Mouse (Mus musculus) adrenal gland, adult (tissue): ENCODE results near the gene Invs.
"Not testable (repeated sequence)": the region's sequence is repeated elsewhere in the genome, so short reads cannot be mapped to it uniquely, and the experiment has no call there.

Source experiments
- DNase-seq, 2 experiments: peaks; one replicate each; pipeline ENCODE4 v3.0.0; 2022 to 2023; ENCODE audit warnings: low spot score in 1 of 2; ENCODE audit not compliant: inconsistent age in 2 of 2

Gene Invs

GRCm38 (mm10) chr4:48327192-48327591, 47.6 kb downstream of the Invs start:
- DNase-seq = no peak

GRCm38 (mm10) chr4:48328042-48328441, 48.5 kb downstream of the Invs start:
- DNase-seq = no peak

- peak; percentile 17 to 66 for DNase-seq
Observed at GRCm38 (mm10) chr4:48332453-48333051, 53.0 kb downstream of the Invs start.

- peak in 1 of 2 experiments; percentile 41 for DNase-seq
Observed at GRCm38 (mm10) chr4:48334927-48335763, 55.6 kb downstream of the Invs start.

GRCm38 (mm10) chr4:48342705-48343104, 63.1 kb downstream of the Invs start:
- DNase-seq = no peak

- no peak for DNase-seq
Observed at GRCm38 (mm10) chr4:48362367-48362766, 82.8 kb downstream of the Invs start.

- no peak for DNase-seq
Observed at GRCm38 (mm10) chr4:48371037-48371436, 91.5 kb downstream of the Invs start.

- DNase-seq = peak; percentile 63 to 91
Observed at GRCm38 (mm10) chr4:48380940-48381339, 101.4 kb downstream of the Invs start.

- peak in 1 of 2 experiments; percentile 67 for DNase-seq
Observed at GRCm38 (mm10) chr4:48382506-48382905, 102.9 kb downstream of the Invs start.

- DNase-seq = no peak
Observed at GRCm38 (mm10) chr4:48396949-48397348, 117.4 kb downstream of the Invs start.

GRCm38 (mm10) chr4:48403066-48403640, 123.6 kb downstream of the Invs start:
- no peak for DNase-seq

- not testable (repeated sequence) for DNase-seq
Observed at GRCm38 (mm10) chr4:48405724-48406491, 126.3 kb downstream of the Invs start.

- peak; percentile 57 to 90 for DNase-seq
Observed at GRCm38 (mm10) chr4:48407350-48408039, 127.9 kb downstream of the Invs start.

- no peak for DNase-seq
Observed at GRCm38 (mm10) chr4:48413473-48413872, 133.9 kb downstream of the Invs start.

- peak in 1 of 2 experiments; percentile 53 for DNase-seq
Observed at GRCm38 (mm10) chr4:48415838-48416335, 136.3 kb downstream of the Invs start.

- no peak for DNase-seq
Observed at GRCm38 (mm10) chr4:48418831-48419468, 139.4 kb downstream of the Invs start.

- no peak for DNase-seq
Observed at GRCm38 (mm10) chr4:48422633-48423032, 143.1 kb downstream of the Invs start.

GRCm38 (mm10) chr4:48423738-48424137, 144.2 kb downstream of the Invs start:
- no peak for DNase-seq

- peak in 1 of 2 experiments; percentile 62 for DNase-seq
Observed at GRCm38 (mm10) chr4:48427413-48427812, 147.9 kb downstream of the Invs start.

GRCm38 (mm10) chr4:48428054-48428453, 148.5 kb downstream of the Invs start:
- DNase-seq = no peak
